Mouse (Mus musculus) megakaryocyte, adult 5-6 weeks (primary cell): ENCODE data around the gene Rph3al. TPM values are rescaled to one million over a fixed set of nuclear protein-coding genes. Genes with fewer than 3 reads are reported as not detected.

Experiments
- ATAC-seq: 2 replicates; pipeline ENCODE4 v1.8.0; 2016; ENCODE audit warnings: mild to moderate bottlenecking, inconsistent platforms; ENCODE audit not compliant: poor library complexity, severe bottlenecking
- total RNA-seq, 2 experiments: library from RNA; stranded (forward) in 1 of 2; stranded (reverse) in 1 of 2; fragments of 153-499, 151-499 nt in 1 of 2; fragments of 221-1000, 200-1000 nt in 1 of 2; gene quantifications; 2 replicates each; pipeline versions ENCODE4 v1.2.3 to v1.2.4; 2015 to 2017

Gene Rph3al
- total RNA-seq, 2 experiments from 2014 or later, result 0.49 to 1.3 TPM

DNA sequence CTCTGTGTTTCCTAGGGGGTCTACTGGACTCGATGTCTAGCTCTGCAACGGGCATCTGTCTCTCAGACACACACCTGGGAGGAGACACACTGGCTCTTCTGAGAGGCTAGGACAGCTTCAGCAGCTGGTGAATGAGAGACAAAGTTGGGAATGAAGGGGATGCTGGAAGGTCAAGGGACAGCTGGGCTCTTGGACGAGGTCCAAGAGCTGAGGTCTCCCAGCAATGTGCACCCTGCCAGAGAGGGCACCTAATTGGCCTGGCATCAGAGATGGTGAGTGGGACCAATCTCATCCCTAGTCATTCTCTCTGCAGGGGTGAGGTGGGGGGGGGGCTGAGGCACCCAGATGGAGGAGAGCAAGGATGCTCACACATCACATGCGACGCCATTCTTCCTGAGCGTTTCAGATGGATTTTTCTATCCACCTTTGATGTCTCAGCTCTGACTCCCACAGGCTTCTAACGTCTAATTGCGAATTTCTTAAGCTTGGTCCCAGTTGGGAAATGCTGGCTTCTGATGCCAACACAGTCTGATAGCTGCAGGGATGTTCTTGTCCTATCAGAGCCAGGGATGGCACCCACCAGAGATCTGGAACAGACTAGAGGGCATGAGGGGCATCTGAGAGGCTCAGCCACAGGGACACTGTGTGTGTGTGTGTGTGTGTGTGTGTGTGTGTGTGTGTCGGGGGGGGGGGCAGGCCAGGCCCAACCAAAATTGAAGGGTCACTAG is 28.4 kb downstream of the Rph3al start:
- no peak for ATAC-seq

DNA sequence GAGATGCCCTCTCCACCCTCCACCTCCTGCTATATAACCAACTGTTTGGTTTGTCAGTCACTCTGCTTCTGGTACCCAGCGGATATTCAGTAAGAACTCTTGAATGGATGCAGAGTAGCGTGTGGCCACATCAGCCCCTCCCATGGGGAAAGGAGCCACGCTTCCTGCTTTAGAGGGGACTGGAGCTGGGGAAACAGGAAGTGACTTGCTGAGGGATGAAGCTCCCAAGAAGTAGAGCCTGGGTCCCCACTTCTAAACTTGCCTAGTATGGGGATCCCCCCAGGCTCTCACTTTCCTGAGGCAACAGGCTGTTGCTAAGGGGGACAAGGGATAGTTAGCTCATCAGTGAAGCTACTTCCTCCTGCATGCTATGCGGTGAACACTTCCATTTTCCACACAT is 30.8 kb downstream of the Rph3al start:
- ATAC-seq, result no peak

DNA sequence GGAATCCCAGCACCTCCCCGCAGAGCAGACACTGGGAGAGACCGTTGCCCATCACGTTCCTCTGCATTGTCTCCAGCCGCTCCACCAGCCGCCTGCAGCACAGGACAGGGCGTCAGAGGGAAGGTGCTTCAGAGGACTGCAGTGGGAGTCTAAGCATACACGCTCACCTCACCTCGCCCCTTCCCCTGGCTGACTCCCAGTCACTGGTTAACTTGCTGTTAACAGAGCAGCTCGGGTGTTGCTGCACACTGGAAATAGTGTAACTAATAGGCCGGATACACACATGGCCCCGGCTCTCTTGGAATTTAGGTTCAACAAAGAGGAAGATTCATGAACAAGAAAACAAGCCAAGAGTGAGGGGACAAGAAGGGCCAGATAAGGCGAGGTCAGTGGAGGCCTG is 31.7 kb downstream of the Rph3al start:
- ATAC-seq, result no peak

DNA sequence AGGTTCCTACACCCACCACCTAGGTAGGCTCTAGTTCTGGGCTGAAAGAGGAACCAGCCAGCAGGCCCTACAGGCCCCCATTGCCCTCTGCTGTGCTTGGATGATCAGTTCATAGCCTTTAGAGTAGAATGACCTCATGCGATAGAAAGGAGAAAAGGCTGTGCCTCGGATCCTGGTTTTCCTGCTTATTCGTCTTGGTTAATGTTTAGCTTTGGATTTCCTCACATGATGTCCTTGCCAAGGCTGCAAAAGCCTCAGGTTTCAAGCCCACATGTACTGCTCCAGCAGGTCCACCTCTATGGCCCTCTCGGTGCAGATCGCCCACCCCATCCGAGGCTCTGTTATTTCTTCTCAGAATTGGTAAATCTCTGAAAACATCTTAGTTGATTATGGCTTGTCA is 33.2 kb downstream of the Rph3al start:
- no peak for ATAC-seq

DNA sequence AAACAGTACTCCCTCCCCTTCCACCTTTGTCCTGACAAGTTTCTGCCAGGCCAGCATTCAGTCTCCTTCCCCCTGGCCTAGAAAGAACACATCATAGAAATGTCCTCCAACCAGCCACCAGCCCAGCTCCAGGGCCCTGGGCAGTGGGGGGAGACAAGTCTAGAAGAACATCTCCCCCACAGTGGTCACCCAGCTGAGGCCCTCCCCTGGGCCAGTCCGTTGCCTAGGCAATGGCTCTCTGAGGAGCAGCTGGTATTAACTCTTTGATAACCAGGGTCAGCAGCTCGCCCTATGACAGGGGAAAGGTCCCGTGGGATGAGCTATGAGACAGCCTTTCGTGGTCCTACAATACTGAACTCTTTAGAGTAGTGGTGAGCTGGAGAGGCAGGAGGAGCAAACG is 33.7 kb downstream of the Rph3al start:
- ATAC-seq, result no peak

DNA sequence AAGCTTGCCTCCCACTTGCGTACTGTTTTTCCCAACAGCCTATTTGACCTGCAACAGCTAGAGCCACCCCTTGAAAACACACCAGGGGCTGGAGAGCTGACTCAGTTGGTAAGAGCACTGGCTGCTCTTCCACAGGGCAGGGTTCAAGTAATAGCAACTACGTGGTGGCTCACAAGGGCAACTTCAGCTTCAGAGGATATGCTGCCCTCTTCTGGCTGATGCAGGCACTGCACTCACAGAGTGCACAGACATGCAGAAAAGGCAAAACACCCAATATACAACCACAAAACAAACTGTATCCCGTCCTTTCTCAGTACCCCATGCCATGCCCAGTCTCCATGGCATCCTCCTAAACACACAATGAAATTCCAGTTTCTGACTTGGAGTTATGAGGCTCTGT is 34.7 kb downstream of the Rph3al start:
- no peak for ATAC-seq

DNA sequence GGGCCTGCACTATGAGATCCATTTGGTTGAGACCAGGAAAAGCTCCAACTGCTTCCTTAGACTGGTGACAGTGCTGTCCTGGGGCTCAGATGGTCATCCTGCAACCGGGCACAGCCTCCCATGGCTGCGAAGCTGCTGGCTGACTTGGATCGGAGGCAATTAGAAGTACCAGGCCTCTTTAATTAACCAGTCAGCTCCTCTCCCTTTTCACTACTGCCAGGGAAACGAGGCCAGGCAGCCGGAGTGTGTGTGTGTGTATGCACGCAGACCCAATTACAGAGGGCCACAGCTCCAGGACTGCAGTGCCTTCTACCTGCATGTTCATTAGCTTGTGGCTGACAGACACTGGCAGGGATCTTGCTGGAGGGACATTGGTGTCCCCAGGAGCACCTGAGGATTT is 36.9 kb downstream of the Rph3al start:
- no peak for ATAC-seq

DNA sequence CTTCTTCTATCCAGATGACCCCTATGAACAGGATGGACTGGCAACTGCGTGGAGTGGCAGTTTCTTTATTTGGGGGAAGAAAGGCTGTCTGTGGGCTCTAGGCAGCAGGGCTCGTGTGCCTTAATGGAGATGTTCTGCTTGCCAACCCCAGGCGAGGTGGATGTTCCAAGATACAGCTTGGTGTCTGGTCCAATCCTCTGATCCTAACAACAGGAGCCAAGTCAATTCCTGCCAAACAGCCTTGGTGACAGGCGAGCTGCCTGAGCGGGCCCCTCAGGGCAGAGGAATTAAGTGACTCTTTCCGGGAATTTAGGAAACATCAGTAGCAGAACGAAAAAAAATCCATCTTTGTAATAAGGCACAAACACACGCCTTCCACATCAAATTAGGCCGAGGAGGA is 38.6 kb downstream of the Rph3al start:
- no peak for ATAC-seq

DNA sequence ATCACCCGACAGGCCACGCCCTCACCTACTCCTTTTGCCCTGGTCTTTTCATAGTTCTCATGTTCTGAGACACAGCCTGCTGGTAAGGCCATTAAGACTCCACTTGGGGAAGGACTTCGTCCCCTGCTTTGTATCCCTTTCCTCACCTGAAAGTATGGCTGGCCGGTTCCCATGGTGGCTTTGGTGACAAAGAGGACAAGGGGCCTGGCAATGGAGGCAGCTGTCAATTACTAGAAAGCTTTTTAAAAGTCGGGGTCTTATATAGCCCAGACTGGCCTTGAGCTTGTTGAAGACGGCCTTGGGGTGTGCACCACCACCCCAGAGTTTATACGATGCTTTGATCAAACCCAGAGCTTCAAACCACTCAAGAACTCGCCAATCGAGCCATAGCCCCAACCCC is 39.7 kb downstream of the Rph3al start:
- no peak for ATAC-seq

DNA sequence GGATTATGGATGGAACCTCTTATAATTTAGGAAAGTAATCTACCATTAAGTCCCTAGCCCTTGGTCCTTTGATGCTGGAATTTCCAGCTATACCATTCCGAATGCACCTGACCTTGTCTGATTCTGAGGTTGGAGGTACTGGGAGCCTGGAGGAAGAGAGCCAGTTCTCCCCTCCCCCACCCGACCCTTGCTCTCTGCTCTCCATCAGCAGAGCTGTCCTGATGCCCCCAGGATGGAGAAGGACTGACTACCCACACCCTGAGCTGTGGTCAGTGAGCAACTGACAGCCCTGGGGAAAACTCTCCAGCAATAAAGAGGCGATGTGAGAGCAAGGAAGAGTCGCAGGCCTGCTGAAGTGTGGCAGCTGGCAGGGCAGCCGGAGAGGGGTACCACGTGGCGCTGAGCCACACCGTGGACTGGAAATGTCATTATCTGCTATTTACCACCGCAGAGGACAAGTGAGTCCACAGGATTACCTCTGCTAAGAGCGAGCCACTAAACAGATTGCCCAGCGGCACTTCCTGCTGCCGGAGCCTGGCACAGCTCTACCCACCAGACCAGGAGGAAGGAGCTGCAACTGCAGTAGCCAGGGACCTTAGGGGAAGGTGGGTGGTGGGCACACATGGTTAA is 43.3 kb downstream of the Rph3al start:
- no peak for ATAC-seq

DNA sequence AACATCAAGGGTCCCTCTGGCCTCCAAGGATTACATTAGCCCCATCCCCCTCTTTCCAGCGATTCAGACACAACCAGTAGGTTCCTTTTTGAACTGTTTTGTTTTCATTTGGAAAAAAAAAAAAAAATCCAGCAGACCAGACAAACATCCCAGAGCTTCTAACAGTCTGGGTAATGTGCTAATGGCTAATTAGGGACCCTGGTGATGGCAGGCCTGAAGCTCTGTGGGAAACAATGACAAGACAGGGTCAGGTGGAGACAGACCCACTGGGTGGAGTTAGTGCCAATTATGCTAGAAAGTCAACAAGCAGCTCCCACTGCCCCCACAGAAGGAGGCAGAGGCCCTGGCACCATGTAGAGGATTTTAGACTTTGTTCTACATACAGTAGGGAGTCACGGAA is 44.3 kb downstream of the Rph3al start:
- no peak for ATAC-seq

DNA sequence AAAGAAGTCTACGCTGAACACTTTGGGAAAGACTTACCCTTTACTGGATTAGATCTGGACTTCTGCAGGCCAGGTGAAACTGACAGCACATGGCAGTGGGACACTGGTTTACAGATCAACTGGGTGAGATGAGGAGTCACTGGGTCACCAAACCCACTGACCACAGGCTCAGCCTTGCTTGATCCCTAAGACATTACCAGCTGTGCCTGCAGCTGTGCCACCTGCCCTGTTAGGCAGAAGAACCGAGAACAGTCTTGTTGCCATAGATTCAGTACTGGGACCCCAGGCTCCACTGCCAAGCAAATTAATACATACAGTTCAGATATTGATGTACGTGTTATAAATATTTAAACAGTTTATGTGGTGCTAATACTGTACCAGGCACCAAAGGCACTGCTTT is 50.9 kb downstream of the Rph3al start:
- ATAC-seq, result no peak

DNA sequence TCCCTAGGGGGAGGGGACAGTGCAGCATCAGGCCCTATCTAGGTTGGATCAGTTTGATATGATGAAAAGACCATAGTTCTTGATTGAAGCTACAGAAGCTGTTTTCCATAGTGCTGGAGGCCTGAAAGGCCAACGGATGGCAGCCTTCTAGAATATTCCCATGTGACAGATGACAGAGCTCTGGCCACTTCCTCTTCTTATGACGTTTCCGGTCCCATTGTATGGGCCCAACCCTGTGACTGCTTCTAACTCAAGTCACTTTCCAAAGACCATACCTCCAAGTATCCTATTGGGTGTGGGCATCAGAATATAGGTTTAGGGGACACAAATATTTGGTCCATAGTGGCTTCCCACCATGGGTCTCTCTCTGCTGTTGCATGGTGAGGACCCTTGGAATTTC is 57.0 kb downstream of the Rph3al start:
- ATAC-seq, result peak; percentile 60; the same call in 1 of the 2 replicates

DNA sequence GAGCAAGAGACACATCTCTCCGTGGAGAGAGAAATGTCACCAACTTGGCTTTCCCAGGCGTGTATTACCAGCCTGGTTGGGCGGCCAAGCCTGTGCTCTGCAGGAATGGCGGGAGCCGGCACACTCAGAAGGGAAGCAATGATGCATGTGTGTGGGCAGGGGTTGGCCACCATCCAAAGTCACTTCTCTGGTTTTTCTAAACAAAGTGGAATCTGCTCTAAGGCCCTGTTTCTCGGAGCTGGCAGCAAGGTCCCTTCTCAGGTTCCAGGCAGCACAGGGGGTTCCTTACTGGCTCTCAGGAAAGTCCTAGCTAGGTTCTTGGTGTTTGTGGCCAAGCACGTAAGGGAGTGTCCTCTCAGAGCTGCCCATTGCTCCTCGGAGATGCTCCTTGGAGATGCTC is 58.2 kb downstream of the Rph3al start:
- ATAC-seq, result no peak

DNA sequence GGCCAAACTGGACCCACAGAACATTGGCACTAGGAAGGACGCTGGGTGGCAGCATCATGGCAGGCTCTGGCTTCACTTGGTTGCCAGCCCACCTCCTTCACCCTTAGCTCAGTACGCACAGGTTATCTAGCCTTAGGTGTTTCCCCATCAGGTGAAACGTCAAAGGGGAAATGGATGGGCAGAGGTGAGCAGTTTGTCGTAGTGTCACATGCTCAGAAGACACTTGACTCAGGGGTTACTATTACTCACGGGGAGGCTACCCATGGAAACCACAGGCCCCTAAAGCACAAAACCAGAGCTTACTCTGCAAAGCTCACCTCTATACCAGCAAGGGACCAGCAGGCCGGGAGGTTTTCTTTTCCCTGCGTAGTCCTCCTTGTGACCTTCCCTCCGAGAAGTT is 59.8 kb downstream of the Rph3al start:
- no peak for ATAC-seq

DNA sequence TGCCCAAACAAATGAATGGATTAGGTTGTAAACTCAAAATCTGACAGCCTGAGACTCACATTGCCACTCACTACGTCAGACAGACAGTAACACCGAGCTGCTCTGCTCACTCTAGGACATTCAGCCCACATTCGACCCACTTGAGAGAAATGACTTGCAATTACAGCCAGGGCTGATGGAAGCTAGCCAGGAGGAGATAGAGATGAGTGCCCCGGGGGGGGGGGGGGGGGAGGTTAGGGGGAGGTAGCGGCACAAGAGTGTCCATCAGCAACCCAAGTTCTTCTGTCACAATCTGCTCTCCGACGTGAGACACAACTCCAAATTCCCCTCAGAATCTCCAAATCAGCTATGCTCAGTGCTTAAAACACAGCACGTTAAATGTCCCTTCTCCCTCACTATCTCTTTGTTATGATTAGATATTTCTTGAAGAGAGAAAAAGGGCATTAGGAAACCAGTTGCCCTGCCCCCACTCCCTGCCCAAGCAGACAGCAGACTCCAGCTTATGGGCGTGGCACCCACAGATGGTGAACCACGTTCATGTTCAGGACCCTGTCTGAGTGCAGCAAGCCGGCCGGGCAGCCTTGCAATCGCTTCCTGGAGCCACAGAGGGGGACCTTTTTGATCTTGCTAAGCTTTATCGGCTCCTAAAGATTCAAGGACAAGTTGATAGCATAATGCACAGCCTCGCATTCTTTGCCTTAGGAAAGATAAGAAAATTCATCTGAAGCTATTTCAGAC is 62.0 kb downstream of the Rph3al start:
- ATAC-seq, result no peak

DNA sequence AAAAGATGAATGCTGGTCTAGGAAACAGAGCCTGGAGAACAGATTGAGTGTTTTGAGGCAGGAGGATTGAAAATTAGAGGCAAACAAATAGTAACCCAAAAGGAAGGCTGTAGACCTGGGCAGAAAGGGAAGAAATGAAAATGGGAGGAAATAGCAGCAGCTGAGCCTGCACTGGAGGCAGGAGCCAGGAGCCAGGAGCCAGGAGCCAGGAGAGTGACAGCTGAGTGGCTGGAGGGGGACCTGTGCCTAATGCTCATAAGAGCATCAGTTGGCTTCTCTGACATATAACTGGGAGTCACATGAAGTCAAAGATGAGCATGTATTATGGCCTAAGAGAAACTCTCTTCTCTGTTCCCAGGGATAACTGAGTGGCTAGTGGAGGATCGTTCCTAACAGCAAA is 66.5 kb downstream of the Rph3al start:
- no peak for ATAC-seq

DNA sequence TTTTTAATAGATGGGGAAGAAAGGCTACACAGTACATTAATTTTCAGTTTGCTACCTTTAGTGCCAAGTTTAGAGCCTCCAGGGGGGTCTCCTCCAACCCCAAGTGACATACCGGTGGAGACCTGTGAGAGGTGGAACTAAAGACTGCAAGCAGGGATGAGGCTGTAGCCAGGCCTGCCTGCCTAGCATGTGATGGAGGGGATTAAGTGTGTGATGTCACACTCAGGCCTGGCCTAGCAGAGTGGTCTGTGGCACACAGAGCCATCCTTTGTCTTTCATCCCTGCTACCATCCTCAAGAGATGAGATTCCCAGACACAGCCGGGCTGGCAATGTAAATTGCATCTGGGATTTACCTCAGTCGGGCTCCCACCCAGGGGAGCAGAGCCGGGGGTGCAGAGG is 67.3 kb downstream of the Rph3al start:
- no peak for ATAC-seq

DNA sequence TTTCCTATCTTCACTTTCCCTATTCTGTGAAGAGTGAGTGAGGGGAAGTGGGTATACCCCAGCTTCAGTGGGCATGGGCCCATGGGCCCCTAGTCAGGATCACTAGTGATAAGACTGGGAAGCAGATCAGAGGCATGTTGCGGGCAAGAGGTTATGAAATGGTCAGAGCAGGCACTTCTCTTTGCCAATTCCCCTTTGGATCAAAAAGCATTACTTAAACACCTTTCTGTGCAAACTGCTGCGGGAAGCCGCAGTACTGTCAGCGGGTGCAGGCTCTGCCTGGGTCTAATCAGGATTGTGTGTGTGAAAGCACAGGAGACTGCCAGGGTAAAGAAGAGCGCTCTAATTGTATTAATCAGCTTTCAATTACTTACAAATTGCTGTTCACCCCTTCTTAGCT is 67.8 kb downstream of the Rph3al start:
- ATAC-seq, result no peak

DNA sequence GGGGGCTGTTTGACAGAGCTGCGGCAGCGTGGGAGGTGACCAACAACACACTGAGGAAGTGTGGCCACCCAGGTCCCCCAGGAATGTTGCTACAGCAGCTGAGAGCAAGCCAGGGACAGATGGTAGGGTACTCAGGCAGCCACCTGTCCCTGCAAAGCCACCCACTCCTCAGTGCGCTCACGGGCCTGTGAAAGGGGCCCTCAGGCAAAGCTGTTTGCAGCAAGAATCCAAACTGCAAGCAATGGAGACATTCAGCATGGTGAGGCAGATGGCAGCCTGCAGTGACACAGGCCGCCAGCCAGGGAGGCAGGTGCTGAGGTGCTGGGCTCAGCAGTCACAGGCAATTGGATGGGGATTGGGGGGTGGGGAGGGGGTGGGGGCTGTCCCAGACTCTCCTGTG is 68.3 kb downstream of the Rph3al start:
- ATAC-seq, result no peak

DNA sequence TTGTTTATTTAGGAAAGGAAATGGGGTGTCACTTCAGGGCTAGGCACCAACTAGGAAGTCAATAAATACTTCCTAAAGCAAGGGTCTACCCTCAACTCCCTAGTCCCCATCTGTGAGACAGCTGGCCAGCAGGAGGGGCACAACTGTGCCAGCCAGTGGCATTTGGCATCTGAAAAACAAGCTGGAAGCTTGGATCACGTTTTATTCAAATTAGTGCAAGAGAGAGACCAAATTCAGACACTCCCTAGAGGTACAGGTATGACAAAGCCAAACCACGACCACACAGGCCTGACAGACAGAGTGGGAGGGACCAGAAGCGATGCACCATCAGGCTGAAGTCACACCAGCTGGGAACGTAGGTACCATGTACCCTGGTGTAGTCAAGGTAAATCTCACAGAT is 71.4 kb downstream of the Rph3al start:
- ATAC-seq, result no peak

DNA sequence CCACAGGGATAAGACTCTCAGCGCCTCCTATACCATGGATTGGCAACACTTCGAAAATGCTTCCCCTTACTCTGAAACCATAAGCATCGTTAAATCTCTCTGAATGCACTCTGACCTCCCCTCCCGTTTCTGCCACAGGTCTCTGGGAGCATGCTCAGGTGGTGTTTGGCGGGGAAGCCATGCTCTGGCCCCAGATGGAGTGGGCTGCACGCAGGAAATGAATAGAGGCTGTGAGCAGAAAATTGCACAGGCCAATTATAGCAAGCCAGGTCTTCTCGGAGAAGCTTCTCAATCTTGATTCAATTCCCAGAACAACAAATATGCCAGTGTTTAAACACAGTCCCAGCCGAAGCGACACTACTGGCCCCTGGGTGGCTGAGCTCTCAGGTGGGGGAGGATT is 72.4 kb downstream of the Rph3al start:
- ATAC-seq, result no peak
